Mouse (Mus musculus) cerebellum, adult 2 months (tissue): Measurements from ENCODE around the gene Acta1.

Experiments used
- CTCF ChIP-seq: fragments of 200-500 bp; IDR thresholded peaks from 2 replicates; pipeline ENCODE4 v1.5.1; 2011; ENCODE audit warnings: low read depth, mild to moderate bottlenecking, control low read depth, low read length, moderate library complexity, borderline replicate concordance; ENCODE audit not compliant: insufficient read depth
- POLR2A ChIP-seq: fragments of 200-500 bp; IDR thresholded peaks from 2 replicates; pipeline ENCODE4 v1.6.1; 2011; ENCODE audit warnings: low read length, control low read depth, borderline replicate concordance; ENCODE audit not compliant: insufficient read depth

DNA sequence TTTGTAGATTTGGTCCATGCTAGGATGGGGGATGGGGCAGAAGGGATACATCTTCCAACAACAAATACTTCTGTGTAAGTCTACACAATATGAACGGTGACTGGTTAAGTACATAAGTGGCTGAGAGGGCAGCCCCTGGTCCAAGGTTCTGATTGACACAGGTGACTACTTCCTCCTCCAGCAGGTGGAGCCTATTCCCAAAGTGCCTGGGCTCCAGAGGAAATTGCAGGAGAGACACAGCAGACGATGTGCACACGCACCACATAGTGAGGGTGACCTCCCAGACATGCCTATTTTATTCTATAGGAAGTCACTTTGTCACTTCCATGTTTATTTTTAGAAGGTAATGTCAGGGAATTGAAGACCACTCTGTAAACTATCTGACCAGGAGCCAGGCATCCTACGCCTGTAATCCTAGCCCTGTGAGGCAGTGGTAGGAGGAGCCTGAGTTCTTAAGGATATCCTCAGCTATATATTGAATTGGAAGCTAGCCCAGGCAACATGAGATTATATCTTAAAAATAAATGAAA is 13.7 kb downstream of the Acta1 start:
- TF ChIP-seq CTCF = no peak
- TF ChIP-seq POLR2A = no peak
